Mouse (Mus musculus) central nervous system, embryonic 14 days (tissue): Measurements from ENCODE around the gene Slco6c1. TPM values are rescaled to one million over a fixed set of nuclear protein-coding genes. Genes with fewer than 3 reads are reported as not detected.

ENCODE experiments used
- polyA plus RNA-seq: library from polyadenylated mRNA; depleted of rRNA; stranded (reverse); fragments of >200 nt; gene quantifications from 2 replicates; pipeline ENCODE4 v1.2.3, GENCODE M21; 2012; rRNA removed

Slco6c1 gene
- polyA plus RNA-seq: not detected in 2 replicates

GRCm38 (mm10) chr1:97128201-97128600, at the start of gene Slco6c1:
Slco6c1 (minus strand) TSS chr1:97128301.

